Mouse (Mus musculus): ENCODE data around the gene Tcf15.

GRCm38 (mm10) chr2:152144158-152144450, 743 bp downstream of the Tcf15 start:
- TF ChIP-seq POLR2A (IDR thresholded peaks at IDR 0.05; ENCODE audit: low read depth, low read length), result no peak
- no peak for TF ChIP-seq CTCF (IDR thresholded peaks at IDR 0.05; ENCODE audit: extremely low read depth, insufficient read depth, insufficient read length, insufficient replicate concordance)

All from spleen, adult 2 months (tissue).